Mouse (Mus musculus) right cerebral cortex, postnatal 36 days (tissue): ENCODE measurements around the gene Erg.

ENCODE experiments used
- DNase-seq, 2 experiments: peaks; one replicate each; pipeline ENCODE4 v3.0.0; 2022; ENCODE audit warnings: low spot score in 2 of 2, mixed read lengths in 1 of 2

Erg gene

GRCm38 (mm10) chr16:95440334-95440733, 146.1 kb downstream of the Erg start:
- peak; percentile 43 to 48 for DNase-seq

DNA sequence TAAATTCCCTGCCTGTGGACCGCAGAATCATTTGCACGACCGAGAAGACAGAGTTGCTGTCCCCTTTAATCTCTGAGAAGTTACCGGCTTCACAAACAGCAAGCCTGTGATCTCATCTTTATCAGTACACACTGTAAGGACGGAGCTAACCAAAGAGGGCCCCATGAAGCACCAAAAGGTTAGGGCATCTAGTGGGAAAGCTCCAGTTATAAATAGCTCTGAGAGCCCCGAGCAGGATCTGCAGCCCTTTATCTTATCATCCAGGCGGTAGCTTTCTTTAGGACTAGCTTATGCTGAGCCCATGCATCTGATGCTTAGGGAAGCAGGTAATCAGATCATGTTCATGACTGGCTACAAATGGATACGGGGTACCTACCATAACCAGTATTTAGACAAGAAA, 146.6 kb downstream of the Erg start:
- no peak for DNase-seq

DNA sequence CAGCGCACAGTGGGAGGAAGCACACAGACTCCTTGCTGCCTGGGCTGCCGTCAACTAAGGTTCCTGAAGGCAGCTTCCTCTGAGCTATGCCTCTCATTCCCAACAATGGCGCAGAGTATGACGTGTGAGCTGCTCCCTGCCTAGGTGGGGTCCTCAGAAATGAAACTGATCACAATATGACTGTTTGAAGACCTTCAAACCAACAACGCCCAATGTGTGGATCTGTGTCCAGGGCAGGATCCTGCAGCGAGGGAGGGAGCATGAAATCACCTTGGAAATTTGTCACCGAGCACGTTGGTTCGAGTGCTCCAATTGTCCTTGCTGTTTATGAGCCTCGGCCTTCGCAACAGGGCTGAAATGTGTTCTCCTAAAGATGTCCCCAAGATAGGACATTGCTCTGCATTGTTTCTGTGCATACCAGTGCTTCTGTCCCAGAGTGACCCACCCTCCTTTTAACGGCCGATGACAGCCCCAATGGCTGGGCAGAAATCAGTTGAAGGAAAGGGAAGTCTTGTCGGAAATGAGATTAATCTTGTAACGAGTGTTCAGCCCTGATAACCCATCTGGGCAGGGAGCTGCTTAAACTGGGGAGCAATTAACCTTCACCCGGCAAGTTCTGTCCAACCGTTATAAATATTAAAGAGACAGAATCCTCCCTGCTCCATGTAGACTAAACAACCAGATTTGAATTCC, 147.4 kb downstream of the Erg start:
- DNase-seq = no peak

DNA sequence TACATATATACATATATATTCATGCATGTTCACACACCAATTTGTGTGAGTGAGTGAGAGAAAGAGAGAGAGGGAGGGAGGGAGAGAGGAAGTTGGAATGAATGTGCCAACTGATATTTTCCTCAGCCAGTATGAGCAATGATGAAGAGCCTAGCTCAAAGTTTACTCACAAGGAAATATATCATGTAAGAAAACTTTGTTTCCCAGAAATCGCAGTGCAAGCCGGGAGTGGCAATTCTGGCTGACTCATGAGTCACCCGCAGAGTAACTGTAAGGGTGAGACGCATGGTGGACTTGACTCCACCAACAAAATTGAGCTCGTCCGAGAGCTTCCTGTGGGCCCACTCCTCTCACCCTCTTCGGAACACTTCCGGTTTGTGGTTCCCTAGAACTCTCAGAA, 149.8 kb downstream of the Erg start:
- DNase-seq = no peak

DNA sequence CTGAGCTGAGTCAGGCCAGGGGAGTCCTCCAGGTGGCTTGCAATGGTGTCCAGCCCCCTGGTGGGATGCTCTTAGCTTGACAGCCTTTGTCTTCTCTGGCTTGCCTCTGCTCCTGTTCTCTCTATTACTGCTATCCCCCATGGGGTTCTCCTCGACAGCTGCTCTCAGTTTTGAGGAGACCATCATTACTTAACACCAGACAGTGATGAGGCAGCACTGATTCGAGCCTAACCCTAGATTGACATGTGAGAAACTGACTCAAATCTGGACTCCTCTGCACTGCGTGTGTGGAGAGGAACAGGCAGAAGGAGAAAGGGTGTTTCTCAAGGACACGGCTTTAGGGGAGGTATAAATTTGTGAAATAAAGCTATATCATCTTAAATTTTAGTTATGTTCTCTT, 150.3 kb downstream of the Erg start:
- no peak for DNase-seq

GRCm38 (mm10) chr16:95434434-95434833, 152.0 kb downstream of the Erg start:
- no peak for DNase-seq

GRCm38 (mm10) chr16:95432540-95432971, 153.8 kb downstream of the Erg start:
- no peak for DNase-seq

- DNase-seq = no peak
These were observed 156.5 kb downstream of the Erg start for GRCm38 (mm10) chr16:95429851-95430250.

GRCm38 (mm10) chr16:95428239-95428638, 158.2 kb downstream of the Erg start:
- DNase-seq = no peak

DNA sequence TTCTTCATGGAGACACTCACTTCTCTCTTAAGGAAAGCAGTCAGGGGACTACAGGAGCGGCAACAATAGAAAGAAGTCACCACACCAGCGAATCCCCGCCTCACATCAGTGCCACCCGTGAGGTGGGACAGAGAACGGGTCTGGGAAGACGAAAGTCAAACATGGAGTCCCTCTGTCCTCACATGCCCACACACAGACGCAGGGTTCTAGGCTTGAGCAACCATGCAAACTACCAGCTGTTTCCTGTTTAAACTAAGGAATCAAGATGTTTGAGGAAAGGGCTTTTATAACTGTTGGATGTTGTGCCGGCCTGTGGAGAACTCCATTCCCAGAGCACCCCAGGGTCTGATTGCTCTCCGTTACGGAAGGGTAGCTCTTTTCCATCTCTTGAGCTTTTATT, 158.9 kb downstream of the Erg start:
- no peak for DNase-seq

DNA sequence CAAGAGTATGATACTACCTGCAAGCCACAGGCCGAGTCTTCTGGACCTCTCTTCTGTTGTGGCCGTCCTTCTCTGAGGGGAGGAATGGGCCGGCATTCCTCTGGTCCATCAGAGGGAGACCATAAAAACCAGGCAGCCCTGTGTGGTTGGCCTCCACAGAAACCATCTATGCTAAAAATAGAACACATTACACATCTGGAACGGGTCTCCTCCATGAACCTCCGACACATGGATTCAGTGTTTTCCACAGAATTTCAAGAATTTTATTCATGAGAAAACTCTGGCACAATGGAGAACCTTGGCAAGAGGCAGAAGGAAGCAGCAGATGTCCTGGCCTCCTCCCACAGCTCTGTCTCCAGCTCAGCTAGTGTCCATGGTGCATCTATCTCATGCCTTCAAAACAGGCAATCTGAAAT, 163.7 kb downstream of the Erg start:
- no peak for DNase-seq

DNA sequence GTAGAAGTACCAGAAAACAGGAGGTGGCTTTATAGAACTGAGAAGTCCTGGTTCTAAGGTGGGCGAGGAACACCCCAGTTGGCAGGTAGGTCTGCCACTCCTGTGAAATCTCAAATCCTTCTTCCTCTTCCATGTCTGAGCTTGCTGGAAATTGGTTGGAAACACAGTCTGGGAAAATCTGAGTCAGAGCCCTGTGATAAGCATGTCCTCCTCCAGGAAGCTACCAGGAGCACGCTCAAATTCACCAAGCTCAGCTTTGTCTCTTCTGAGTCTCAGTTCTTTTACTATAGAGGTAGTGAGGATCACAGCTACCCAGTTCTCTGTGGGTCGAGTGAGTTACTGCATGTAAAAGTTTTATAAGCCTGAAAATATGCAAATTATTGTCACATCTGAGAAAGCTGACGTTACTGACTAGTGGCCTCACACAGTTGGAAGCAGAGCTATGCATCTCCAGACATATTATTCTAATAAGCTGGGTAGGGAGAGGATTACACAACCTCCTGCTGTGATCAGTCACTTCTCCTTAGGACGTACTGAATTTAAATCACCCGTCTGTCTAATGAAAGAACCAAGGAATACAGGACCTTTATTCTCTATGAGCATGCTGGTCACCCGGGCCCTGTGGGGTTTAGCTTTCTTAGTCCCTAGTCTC, 165.0 kb downstream of the Erg start:
- no peak for DNase-seq

GRCm38 (mm10) chr16:95415921-95416320, 170.5 kb downstream of the Erg start:
- no peak for DNase-seq

DNA sequence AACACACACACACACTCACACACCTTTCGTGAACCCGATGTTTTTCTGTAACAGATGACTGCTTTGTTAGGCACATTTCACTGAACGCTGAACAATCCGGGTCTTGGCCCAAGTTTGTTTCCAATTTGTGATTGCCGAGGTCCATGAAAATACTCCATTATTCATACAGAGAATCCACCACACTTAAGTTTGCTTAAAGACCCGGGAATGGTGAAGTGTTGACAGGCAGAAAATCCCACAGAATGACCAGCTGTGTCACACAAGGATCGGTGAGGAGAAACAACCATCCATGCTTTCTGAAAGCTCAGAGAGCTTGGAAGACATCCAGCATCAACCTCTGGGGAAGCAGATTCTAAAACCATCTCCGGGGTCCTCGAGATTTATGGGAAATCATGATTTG, 171.0 kb downstream of the Erg start:
- no peak for DNase-seq

- DNase-seq = no peak
These were observed 172.9 kb downstream of the Erg start for GRCm38 (mm10) chr16:95413401-95413959.

GRCm38 (mm10) chr16:95408096-95408495, 178.3 kb downstream of the Erg start:
- DNase-seq = no peak

GRCm38 (mm10) chr16:95405496-95405895, 180.9 kb downstream of the Erg start:
- DNase-seq = no peak

DNA sequence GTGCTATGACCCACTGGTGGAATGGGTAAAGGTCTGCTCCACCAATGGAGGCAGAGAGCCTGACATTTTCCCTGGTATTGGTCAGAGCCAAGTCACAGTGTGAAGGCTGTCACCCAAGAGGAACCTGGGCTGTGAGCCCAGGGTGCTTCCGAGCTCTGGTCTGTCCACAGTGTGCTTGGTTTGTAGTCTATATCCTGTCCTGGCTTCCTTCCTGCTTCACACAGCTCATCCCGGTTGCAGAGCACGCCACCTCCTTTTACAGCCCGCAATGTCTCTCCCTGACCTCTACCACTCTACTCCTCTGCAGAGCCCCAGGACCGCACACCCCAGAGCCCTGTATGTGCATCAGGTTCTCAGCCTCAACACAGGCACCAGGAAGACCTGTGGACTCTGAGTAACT, 182.9 kb downstream of the Erg start:
- DNase-seq = no peak

DNA sequence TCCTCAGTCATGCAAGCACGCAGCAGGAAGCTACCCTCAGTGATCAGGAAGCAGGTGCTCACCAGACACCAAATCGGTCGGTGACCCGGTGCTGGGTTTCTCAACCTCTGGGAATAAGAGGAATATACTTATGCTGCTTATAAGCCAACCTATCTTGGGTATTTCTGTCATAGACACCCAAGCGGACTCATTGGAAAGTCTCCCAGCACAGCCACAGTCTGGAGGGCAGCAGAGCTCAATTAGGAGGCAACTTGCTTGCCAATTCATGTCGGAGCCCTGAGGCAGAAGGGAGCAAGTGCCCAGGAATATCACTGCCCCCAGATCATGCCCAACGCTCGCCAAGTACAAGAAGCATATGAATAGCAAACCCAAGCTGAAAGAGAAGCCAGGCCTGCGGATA, 184.5 kb downstream of the Erg start:
- no peak for DNase-seq

DNA sequence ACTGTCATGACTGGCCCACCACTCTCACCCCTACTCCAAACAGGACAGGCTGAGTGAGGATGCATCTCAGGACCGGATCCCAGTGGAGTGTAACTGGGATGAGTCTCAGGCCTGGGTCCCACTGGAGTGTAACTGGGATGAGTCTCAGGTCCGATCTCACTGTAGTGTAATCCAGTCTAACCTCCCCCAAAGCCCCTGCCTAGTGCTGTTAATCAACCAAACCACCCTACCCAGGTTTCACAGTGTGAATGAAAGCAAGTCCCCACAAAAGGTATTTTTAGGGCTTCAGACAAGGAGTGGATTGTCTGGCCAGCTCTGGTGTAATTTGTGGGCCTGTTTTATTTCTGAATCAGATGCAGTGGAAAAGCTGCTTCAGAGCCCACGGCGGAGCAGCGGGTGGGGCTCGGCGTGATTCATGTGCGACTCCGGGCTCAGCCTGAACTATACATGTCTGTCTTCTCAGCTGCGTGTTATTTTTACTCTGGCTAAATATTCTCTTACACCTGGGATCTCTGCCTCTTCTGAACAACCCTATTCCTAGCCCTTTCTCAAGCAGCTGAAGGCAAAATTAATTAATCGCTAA, 187.5 kb downstream of the Erg start:
- peak; percentile 42 to 43 for DNase-seq

GRCm38 (mm10) chr16:95390787-95391186, 195.6 kb downstream of the Erg start:
- no peak for DNase-seq

GRCm38 (mm10) chr16:95388811-95389529, 197.4 kb downstream of the Erg start:
- DNase-seq = no peak
